In genomic region chr6:119186658-119187057, GRCm38 (mm10) we compare ENCODE assay signal across 9 mouse cellular contexts. TPM values are rescaled to one million over a fixed set of nuclear protein-coding genes. Genes with fewer than 3 reads are reported as not detected.
DNase-seq lines count a peak whose midpoint lies in the region; ATAC-seq and TF ChIP-seq lines count a peak whose summit lies in the region.
"Had no signal": no experiment of that assay in that cellular context is flagged by ENCODE, and none has a peak within 500 bp of the region (broad histone marks: within the 10 kb centered on the region; RNA-seq: fewer than 3 reads in every experiment).

No protein-coding gene starts in this region.

- no peak for TF ChIP-seq RAD21 in MEL (IDR thresholded peaks at IDR 0.05; ENCODE audit: low read depth, low read length)

- TF ChIP-seq CTCF in intestine, postnatal 0 days (IDR thresholded peaks at IDR 0.05; ENCODE audit: low read depth) = peak; percentile 59
- TF ChIP-seq CTCF in MEL (IDR thresholded peaks at IDR 0.05 in 2 of 3, conservative IDR thresholded peaks at IDR 0.05 in 1 of 3; ENCODE audit: control insufficient read depth in 1 of 3, insufficient read depth in 1 of 3, low read depth in 2 of 3, low read length in 3 of 3, poor library complexity in 1 of 3, severe bottlenecking in 1 of 3) = peak in 2 of 3 experiments; percentile 12 to 34; a peak in 3 of 6 replicates

- no peak overlapping the region for H3K9ac ChIP-seq in intestine, postnatal 0 days (ENCODE audit: low read depth, low read length)
- H3K9ac ChIP-seq in intestine, embryonic 16.5 days (ENCODE audit: low read depth, low read length) = no peak overlapping the region
- no peak overlapping the region for H3K9ac ChIP-seq in MEL (ENCODE audit: control insufficient read depth, low read depth, low read length, poor library complexity, severe bottlenecking)
- H3K9ac ChIP-seq in hindbrain, embryonic 13.5 days = peak overlapping the region; percentile 39; the same call in 1 of the 2 replicates
- H3K9ac ChIP-seq: hindbrain, embryonic 15.5 days had no signal

- H3K4me3 ChIP-seq in intestine, postnatal 0 days (ENCODE audit: low read depth, low read length) = no peak overlapping the region
- H3K4me3 ChIP-seq in intestine, embryonic 16.5 days (ENCODE audit: low read length) = no peak overlapping the region
- H3K4me3 ChIP-seq in MEL (ENCODE audit: control insufficient read depth in 1 of 2, insufficient read depth in 1 of 2, low read depth in 2 of 2, low read length in 2 of 2) = no peak overlapping the region
- H3K4me3 ChIP-seq in hindbrain, embryonic 13.5 days = no peak overlapping the region
- H3K4me3 ChIP-seq: hindbrain, embryonic 15.5 days had no signal

- H3K36me3 ChIP-seq in intestine, postnatal 0 days (ENCODE audit: control insufficient read depth, insufficient read depth) = peaks cover 10% of the 10 kb centered on the region
- H3K36me3 ChIP-seq in intestine, embryonic 16.5 days (ENCODE audit: control insufficient read depth, insufficient read depth, low read length) = no peaks in the 10 kb centered on the region
- H3K36me3 ChIP-seq in MEL (ENCODE audit: control insufficient read depth in 1 of 2, insufficient read depth in 2 of 2, low read length in 2 of 2) = peaks cover 0 to 2% of the 10 kb centered on the region in 2 experiments; a peak in 1 of 4 replicates
- peaks cover 57% of the 10 kb centered on the region for H3K36me3 ChIP-seq in hindbrain, embryonic 13.5 days

- H3K27ac ChIP-seq in intestine, postnatal 0 days (ENCODE audit: low read depth, low read length) = no peak overlapping the region
- H3K27ac ChIP-seq in intestine, embryonic 16.5 days (ENCODE audit: low read length) = no peak overlapping the region
- no peak overlapping the region for H3K27ac ChIP-seq in MEL (ENCODE audit: control insufficient read depth, low read depth, low read length)
- no peak overlapping the region for H3K27ac ChIP-seq in hindbrain, embryonic 13.5 days
- H3K27ac ChIP-seq: hindbrain, embryonic 15.5 days had no signal

- H3K4me2 ChIP-seq in intestine, postnatal 0 days (replicated peaks; ENCODE audit: low read depth) = no peak overlapping the region
- H3K4me2 ChIP-seq in intestine, embryonic 16.5 days (ENCODE audit: low read depth, low read length) = no peak overlapping the region
- H3K4me2 ChIP-seq in hindbrain, embryonic 13.5 days = no peak overlapping the region
- H3K4me2 ChIP-seq: hindbrain, embryonic 15.5 days had no signal

- ATAC-seq in intestine, postnatal 0 days = no peak
- ATAC-seq in intestine, embryonic 16.5 days = no peak
- ATAC-seq in hindbrain, embryonic 13.5 days (ENCODE audit: low FRiP score) = no peak
- no peak for ATAC-seq in inflammation-experienced regulatory T-cells, adult 6 months
- ATAC-seq in megakaryocyte, adult 5-6 weeks (ENCODE audit: poor library complexity, severe bottlenecking) = no peak

- H3K79me2 ChIP-seq in MEL (ENCODE audit: control insufficient read depth, insufficient read depth, low read length, poor library complexity) = no peaks in the 10 kb centered on the region

- WGBS in intestine, postnatal 0 days = 68% methylated on average over 8 of the region's 8 CpGs
- 60% methylated on average over 8 of the region's 8 CpGs for WGBS in intestine, embryonic 16.5 days
- 63% methylated on average over 8 of the region's 8 CpGs for WGBS in hindbrain, embryonic 13.5 days

- no peak for TF ChIP-seq POLR2A in MEL (IDR thresholded peaks at IDR 0.05; ENCODE audit: control insufficient read depth in 1 of 2, insufficient read depth in 1 of 2, low read depth in 1 of 2, low read length in 2 of 2, poor library complexity in 1 of 2)

- DNase-seq in A20 (ENCODE audit: low read depth, low spot score) (peak; percentile 12), MEL (ENCODE audit: low read depth, low spot score) (no peak)
- no peak for DNase-seq in gastrocnemius, adult 18-20 months (ENCODE audit: low spot score)

- H3K27me3 ChIP-seq in intestine, postnatal 0 days (replicated peaks; ENCODE audit: control insufficient read depth, insufficient read depth, low read length) = no peaks in the 10 kb centered on the region
- no peaks in the 10 kb centered on the region for H3K27me3 ChIP-seq in intestine, embryonic 16.5 days (replicated peaks; ENCODE audit: control insufficient read depth, insufficient read depth, low read length)
- H3K27me3 ChIP-seq in MEL (ENCODE audit: control insufficient read depth in 1 of 2, insufficient read depth in 2 of 2, low read length in 2 of 2) = no peaks in the 10 kb centered on the region
- no peaks in the 10 kb centered on the region for H3K27me3 ChIP-seq in hindbrain, embryonic 13.5 days
- H3K27me3 ChIP-seq: hindbrain, embryonic 15.5 days had no signal

- no peaks in the 10 kb centered on the region for H3K9me3 ChIP-seq in intestine, postnatal 0 days (ENCODE audit: control insufficient read depth)
- no peaks in the 10 kb centered on the region for H3K9me3 ChIP-seq in intestine, embryonic 16.5 days (ENCODE audit: control insufficient read depth, low read length)
- no peaks in the 10 kb centered on the region for H3K9me3 ChIP-seq in MEL (replicated peaks; ENCODE audit: insufficient read depth, low read length)
- no peaks in the 10 kb centered on the region for H3K9me3 ChIP-seq in hindbrain, embryonic 13.5 days
- H3K9me3 ChIP-seq: hindbrain, embryonic 15.5 days had no signal

- H3K4me1 ChIP-seq in intestine, postnatal 0 days (replicated peaks; ENCODE audit: control insufficient read depth, insufficient read depth, low read length) = no peaks in the 10 kb centered on the region
- H3K4me1 ChIP-seq in intestine, embryonic 16.5 days (ENCODE audit: control insufficient read depth, insufficient read depth, low read length) = no peaks in the 10 kb centered on the region
- H3K4me1 ChIP-seq in MEL (ENCODE audit: control insufficient read depth in 1 of 2, insufficient read depth in 2 of 2, low read length in 2 of 2) = no peaks in the 10 kb centered on the region
- peaks cover 7% of the 10 kb centered on the region; the same call in 1 of the 2 replicates for H3K4me1 ChIP-seq in hindbrain, embryonic 13.5 days (replicated peaks)
- H3K4me1 ChIP-seq: hindbrain, embryonic 15.5 days had no signal

- TF ChIP-seq EP300 in MEL (IDR thresholded peaks at IDR 0.05; ENCODE audit: low read depth in 1 of 2, low read length in 2 of 2) = no peak

TF ChIP-seq in MEL, 35 proteins besides CTCF, POLR2A, EP300 and RAD21:
- TF ChIP-seq SMC3 (IDR thresholded peaks at IDR 0.05; ENCODE audit: low read depth, low read length) (peak; percentile 25; the same call in 1 of the 2 replicates), USF2 (IDR thresholded peaks at IDR 0.05; ENCODE audit: borderline replicate concordance in 1 of 2, insufficient read depth in 1 of 2, low read depth in 1 of 2, low read length in 2 of 2) (no peak)

RNA-seq across cellular contexts. Expression of gene Cacna1c, which starts 9.6 kb away (rescaled TPM):
- 1.2 and 1.5 TPM in 2 replicates for polyA plus RNA-seq in intestine, postnatal 0 days (2015; fragmentation: Nextera tagmentation; extraction: Ambion mirVana)
- polyA plus RNA-seq in intestine, embryonic 16.5 days (2015; fragmentation: Nextera tagmentation; extraction: Ambion mirVana) = 1.8 and 2.0 TPM in 2 replicates
- total RNA-seq in MEL (2012; rRNA removed) = 2.4 and 4.4 TPM in 2 replicates
- polyA plus RNA-seq in MEL (2012; ENCODE audit: insufficient read depth in 1 of 2, insufficient read length in 2 of 2, low read depth in 1 of 2, low replicate concordance in 2 of 2, missing spikeins in 1 of 2) = 1 to 10 TPM in 1 of 2 experiments, not detected in 1; 3.4 TPM
- 5.9 and 6.9 TPM in 2 replicates for polyA plus RNA-seq in hindbrain, embryonic 13.5 days (2015; fragmentation: Nextera tagmentation; extraction: Ambion mirVana)
- polyA plus RNA-seq in inflammation-experienced regulatory T-cells, adult 6 months (2017; shearing (Covaris generic)) = 1 to 10 TPM in 1 of 3 experiments, not detected in 2; 1.1 TPM
- total RNA-seq in megakaryocyte, adult 5-6 weeks (2015) = 0.11 TPM in 1 of 2 replicates, not detected in the other
- total RNA-seq in megakaryocyte, adult 5-6 weeks (2017) = 0.12 TPM in 1 of 2 replicates, not detected in the other
- total RNA-seq in gastrocnemius, adult 18-20 months (2021) = 1 to 10 TPM in 1 of 2 experiments, under 1 TPM in 1; 0.98 to 1.7 TPM

RNA-seq across cellular contexts. Expression of gene Dcp1b, which starts 11.6 kb away (rescaled TPM):
- 4.9 and 5.1 TPM in 2 replicates for polyA plus RNA-seq in intestine, postnatal 0 days (2015; fragmentation: Nextera tagmentation; extraction: Ambion mirVana)
- polyA plus RNA-seq in intestine, embryonic 16.5 days (2015; fragmentation: Nextera tagmentation; extraction: Ambion mirVana) = 5.8 and 6.4 TPM in 2 replicates
- 7.1 and 7.9 TPM in 2 replicates for total RNA-seq in MEL (2012; rRNA removed)
- polyA plus RNA-seq in MEL (2012; ENCODE audit: insufficient read depth in 1 of 2, insufficient read length in 2 of 2, low read depth in 1 of 2, low replicate concordance in 2 of 2, missing spikeins in 1 of 2) = 10 to 100 TPM in 1 of 2 experiments, not detected in 1; 15.7 TPM
- 13.8 TPM in 2 replicates for polyA plus RNA-seq in hindbrain, embryonic 13.5 days (2015; fragmentation: Nextera tagmentation; extraction: Ambion mirVana)
- polyA plus RNA-seq in inflammation-experienced regulatory T-cells, adult 6 months (2017; shearing (Covaris generic)) = 10 to 100 TPM; 15.7 to 16.9 (median 15.8) TPM
- total RNA-seq in megakaryocyte, adult 5-6 weeks (2015) = 7.5 and 13.1 TPM in 2 replicates
- 7.2 and 10.6 TPM in 2 replicates for total RNA-seq in megakaryocyte, adult 5-6 weeks (2017)
- 1 to 10 TPM; 4.3 to 4.6 TPM for total RNA-seq in gastrocnemius, adult 18-20 months (2021)

RNA-seq across cellular contexts. Expression of gene Cacna2d4, which starts 49.7 kb away (rescaled TPM):
- polyA plus RNA-seq in intestine, postnatal 0 days (2015; fragmentation: Nextera tagmentation; extraction: Ambion mirVana) = 0.03 TPM in 2 replicates
- polyA plus RNA-seq in intestine, embryonic 16.5 days (2015; fragmentation: Nextera tagmentation; extraction: Ambion mirVana) = 0.11 and 0.15 TPM in 2 replicates
- total RNA-seq in MEL (2012; rRNA removed) = 0.16 and 0.69 TPM in 2 replicates
- 1 to 10 TPM in 1 of 2 experiments, not detected in 1; 1.1 TPM for polyA plus RNA-seq in MEL (2012; ENCODE audit: insufficient read depth in 1 of 2, insufficient read length in 2 of 2, low read depth in 1 of 2, low replicate concordance in 2 of 2, missing spikeins in 1 of 2)
- polyA plus RNA-seq in hindbrain, embryonic 13.5 days (2015; fragmentation: Nextera tagmentation; extraction: Ambion mirVana) = 0.60 and 0.61 TPM in 2 replicates
- 1 to 10 TPM; 4.5 to 8.3 (median 6.9) TPM for polyA plus RNA-seq in inflammation-experienced regulatory T-cells, adult 6 months (2017; shearing (Covaris generic))
- 0.04 TPM in 1 of 2 replicates, not detected in the other for total RNA-seq in megakaryocyte, adult 5-6 weeks (2015)
- total RNA-seq in megakaryocyte, adult 5-6 weeks (2017) = 0.07 TPM in 1 of 2 replicates, not detected in the other
- total RNA-seq in gastrocnemius, adult 18-20 months (2021) = under 1 TPM; 0.85 to 0.89 TPM
